Mouse (Mus musculus): ENCODE results near the gene Vmn1r53.
"Not testable (repeated sequence)": the region's sequence is repeated elsewhere in the genome, so short reads cannot be mapped to it uniquely, and the experiment has no call there.

Gene Vmn1r53

GRCm38 (mm10) chr6:90224338-90224737 lies at the start of gene Vmn1r53:
Vmn1r53 (minus strand) TSS chr6:90224438.
- no peak for DNase-seq (ENCODE audit: low read depth, low spot score)

DNA sequence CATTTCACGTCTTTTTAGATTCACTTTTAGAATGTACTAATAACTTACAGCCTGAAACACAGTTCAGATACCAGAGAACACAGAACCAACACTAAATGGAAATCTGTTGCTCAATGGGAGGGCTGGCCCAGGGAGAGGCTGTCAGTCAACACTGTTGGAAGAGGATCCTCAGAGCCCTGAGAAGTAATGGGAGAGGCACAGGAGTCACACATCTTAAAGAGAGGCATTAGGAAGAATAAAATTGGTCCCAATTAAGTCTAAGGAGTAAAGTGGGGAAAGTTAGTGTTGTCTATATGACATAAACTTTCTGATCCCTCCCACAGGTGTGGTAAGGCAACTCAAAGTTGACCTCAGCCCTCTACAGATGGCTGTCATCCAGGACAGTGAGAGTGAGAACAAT lies 21.8 kb upstream of the Vmn1r53 start, which contains the start of gene Vmn1r54:
TSS of gene Vmn1r54 (plus strand) at position 301 of the 400 bp plus-strand sequence.
- no peak for DNase-seq (ENCODE audit: low read depth, low spot score)

- no peak for DNase-seq (ENCODE audit: low read depth, low spot score)
These were observed 19.8 kb upstream of the Vmn1r53 start for GRCm38 (mm10) chr6:90244019-90244418.

DNA sequence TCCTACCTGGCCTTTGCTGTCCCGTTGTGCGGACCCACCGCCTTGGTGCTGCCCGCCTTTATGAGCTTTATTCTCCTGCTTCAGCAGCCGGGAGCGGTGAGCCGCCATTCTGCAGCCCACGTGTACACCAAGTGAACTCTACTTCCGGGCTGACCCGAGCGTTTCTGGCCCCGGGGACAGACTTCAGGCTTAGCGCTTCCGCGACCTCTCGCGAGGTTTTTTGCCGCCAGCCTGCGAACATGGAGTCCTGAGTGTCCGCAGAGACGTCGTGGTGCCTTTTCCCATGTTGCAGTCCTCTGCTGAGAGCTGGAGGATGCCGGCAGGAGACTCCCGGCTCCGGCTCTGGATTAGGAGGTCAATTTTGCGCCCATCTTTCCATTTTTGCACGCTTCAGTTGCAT lies 8.4 kb upstream of the Vmn1r53 start:
- DNase-seq (ENCODE audit: low read depth, low spot score): no peak

- not testable (repeated sequence) for DNase-seq (ENCODE audit: low read depth, low spot score)
These were observed 7.9 kb upstream of the Vmn1r53 start for GRCm38 (mm10) chr6:90232114-90232513.

- DNase-seq (ENCODE audit: low read depth, low spot score): not testable (repeated sequence)
These were observed 21.7 kb downstream of the Vmn1r53 start, which contains the start of gene V1ra8 for GRCm38 (mm10) chr6:90202493-90202892. V1ra8 (plus strand) TSS chr6:90202793.

DNA sequence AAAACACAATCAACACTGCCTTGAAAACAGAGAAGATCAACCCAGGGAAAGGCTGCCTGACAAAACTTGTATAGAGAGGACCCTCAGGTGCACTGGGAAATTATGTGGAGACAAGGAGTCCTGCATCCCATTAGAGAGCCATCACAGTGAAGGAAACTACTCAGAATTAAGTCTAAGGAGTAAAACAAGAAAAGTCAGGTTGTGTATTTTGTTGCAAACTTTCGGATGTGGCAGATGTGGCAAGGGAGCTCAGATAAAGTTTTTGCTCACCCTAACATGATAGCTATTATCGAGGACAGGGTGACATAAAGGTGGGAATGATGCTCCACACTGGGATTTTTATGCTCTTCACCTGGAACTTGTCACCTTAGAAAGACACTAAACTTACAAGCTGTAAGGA lies 49.7 kb downstream of the Vmn1r53 start, which contains the start of gene Vmn1r52:
TSS of gene Vmn1r52 (plus strand) at position 301 of the 400 bp plus-strand sequence.
- no peak for DNase-seq (ENCODE audit: low read depth, low spot score)
